Mouse (Mus musculus): Measurements from ENCODE around the gene Amz2. TPM values are rescaled to one million over a fixed set of nuclear protein-coding genes. Genes with fewer than 3 reads are reported as not detected.

Gene Amz2
- 10 to 100 TPM; 60.4 to 60.6 TPM for total RNA-seq (2021)

DNA sequence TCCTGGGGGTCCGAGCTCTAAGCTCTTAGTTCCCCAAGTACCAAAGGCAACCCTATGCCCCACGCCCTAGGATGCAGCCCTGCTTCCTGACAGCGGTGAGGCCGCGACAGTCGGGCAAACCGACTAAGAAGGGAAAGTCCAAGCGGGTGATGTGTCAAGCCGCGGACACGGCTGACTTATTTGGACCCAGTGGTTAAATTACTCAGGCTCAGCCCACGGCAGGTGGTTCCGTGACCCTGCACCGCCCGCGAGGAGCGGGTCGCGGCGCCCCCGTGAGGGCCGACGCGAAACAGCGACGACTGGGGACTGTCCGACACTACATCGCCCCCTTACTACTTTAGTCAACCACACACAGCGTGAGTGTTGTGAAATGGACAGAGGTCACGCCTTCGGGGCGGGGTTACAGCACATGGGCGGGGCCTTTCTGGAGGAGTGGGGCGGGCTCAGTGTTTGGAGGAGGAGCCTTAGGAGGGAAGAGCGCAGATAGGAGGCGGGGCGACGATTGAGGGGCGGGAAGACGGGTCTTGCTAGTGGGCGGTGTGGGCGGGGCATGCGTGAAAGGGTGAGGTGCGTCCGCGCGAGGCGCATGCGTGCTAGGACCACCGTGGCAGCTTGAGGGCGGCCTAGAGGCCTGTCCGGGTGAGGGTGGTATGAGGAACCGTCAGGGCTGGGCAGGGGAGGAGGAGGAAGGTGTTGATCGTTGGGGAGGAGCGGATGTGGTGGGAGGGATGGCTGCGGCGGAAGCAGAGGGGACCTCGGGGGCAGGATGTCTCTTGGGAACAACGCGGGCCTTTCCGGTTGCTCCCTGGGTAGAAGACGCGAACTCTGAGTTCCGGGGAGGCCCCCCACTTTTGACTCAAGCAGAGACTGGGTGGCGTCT, at the start of gene Amz2:
Gene Amz2 (plus strand): TSS at position 555 of the 880 bp plus-strand sequence.
- DNase-seq = peak; percentile 98

- no peak for DNase-seq
Measured at GRCm38 (mm10) chr11:109376484-109377143, 49.1 kb upstream of the Amz2 start.

GRCm38 (mm10) chr11:109377477-109377876, 48.3 kb upstream of the Amz2 start:
- DNase-seq = no peak

DNA sequence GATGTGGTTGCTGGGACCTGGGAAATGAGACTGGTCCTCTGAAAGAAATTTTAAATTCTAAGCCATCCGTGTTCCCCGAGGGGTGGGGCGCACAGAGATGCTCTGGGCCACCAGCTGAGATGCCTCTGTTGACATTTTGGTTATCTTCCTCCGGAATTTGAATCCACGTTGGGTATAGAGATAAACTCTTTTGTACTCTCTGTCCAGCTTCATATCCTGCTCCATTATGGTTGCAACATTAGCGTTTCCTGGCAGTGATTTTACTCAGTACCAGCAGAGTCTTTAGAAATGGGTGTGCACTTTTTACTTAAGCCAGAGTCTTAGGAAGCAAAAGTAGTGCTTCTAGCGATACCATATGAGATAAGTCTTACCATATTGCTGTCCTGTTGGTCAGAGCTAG, 47.7 kb upstream of the Amz2 start:
- no peak for DNase-seq

DNA sequence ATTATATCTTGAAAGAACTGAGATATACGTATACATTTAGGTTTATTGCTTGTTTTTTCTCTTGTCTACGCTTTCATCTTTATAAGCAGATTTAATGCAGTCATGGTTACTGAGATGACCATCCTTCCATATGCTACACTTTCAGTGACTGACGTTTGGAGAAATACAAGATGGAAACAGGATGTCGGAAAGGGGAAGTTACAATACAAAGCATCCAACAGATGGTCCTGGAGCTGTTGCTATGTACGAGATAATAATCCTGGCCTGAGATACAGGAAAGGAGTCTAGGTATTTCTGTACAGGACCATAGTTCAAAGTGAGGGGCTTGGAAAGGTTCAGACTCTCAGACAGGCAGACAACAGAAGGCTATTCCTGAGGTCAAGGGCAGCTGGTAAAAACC, 45.1 kb upstream of the Amz2 start:
- DNase-seq = no peak

DNA sequence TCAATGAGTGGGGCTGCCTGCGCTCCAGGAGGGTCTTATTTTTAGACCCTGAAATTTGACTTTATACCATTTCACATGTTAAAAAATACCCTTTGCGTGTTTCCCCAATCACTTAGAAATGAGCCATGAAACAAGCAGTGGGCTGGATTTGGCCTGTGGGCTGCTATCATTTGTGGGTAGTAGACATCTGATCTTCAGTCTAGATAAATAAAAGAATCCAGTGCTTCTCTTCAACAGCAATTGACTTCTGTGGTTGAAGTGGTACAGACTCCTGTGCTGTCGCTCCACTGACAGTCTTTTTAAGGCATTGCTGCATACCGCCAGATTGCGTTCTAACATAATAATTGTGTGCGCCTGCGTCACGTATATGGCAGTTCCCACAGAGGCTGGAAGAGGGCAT, 40.5 kb upstream of the Amz2 start:
- no peak for DNase-seq

GRCm38 (mm10) chr11:109389046-109389445, 36.7 kb upstream of the Amz2 start:
- no peak for DNase-seq

DNA sequence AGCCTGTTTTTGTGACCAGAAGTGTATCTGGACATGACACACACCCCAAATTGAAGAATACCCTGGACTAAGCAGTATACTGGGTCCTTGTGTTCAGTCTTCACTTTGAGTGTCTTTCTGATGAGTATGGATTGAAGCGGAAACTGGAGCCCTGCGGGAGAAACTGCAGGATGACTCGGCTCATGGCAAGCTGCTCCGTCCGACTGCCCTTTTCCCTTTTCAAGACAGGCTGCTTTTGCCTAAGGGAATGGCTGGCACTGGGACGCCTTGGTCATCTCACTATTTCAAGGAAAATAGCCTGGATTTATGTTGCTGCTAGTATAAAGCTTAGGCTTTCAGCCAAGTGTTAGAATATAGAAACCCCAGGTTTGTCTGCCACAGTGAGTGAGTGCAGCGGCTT, 34.5 kb upstream of the Amz2 start:
- no peak for DNase-seq

DNA sequence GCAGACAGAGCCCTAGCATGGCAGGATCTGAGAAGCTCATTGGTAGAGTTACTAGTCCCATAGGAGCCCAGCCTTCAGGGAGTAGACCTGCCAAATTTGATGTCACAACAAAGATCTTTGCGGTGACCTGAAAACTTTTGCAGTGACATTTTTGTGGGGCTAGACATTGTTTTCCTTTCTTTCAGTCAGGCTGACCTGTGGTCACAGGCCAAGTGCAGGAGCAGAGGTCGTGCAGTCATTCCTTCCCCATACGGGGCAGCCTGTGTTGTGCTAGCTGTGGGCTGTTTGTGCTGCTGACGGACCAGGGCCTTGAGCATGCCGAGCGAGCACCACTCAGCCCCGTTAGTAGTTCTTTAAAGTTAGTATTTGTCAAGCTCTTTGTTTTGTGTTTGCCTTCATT, 34.0 kb upstream of the Amz2 start:
- no peak for DNase-seq

DNA sequence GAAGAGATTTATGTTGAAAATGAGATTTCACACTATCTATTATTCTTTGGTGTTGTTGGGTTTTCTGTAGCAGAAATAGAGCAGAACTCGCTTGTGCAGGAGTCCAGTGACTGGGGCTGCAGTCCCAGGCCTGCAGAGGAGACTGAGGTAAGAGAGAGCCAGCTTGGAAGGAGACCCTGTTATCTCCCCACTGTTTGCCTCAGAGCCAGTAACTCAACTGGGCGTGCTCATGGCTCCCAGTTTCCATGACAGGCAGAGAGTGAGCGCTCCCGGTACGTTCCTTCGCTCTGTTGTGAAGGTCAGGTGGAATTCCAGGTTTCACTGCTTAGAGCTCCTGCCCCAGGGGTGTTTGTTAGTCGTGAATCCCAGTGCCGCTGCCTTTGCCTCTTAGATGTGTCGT, 33.1 kb upstream of the Amz2 start:
- DNase-seq = no peak

- DNase-seq = no peak
Measured at GRCm38 (mm10) chr11:109394758-109395157, 31.0 kb upstream of the Amz2 start.

GRCm38 (mm10) chr11:109395291-109395690, 30.5 kb upstream of the Amz2 start:
- no peak for DNase-seq

DNA sequence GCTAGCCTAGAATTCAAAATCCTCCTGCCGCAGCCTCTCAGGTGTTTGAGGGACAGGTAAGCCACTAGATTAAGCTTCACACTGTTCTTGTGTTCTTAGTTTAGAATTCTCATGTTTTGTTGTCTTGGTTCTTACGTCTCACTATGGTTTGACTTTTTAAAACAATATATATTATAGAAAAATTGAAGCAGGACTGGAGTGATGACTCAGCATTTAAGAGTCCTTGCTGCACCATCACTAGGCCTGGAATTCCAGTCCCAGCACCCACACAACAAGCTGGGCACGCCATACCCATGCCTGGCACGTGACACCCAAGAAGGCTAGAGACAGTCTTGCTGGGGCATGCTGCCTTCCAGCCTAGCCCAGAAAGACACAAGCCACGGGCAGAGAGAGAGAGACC, 19.3 kb upstream of the Amz2 start:
- DNase-seq = no peak

- no peak for DNase-seq
Measured at GRCm38 (mm10) chr11:109410197-109410980, 15.4 kb upstream of the Amz2 start.

DNA sequence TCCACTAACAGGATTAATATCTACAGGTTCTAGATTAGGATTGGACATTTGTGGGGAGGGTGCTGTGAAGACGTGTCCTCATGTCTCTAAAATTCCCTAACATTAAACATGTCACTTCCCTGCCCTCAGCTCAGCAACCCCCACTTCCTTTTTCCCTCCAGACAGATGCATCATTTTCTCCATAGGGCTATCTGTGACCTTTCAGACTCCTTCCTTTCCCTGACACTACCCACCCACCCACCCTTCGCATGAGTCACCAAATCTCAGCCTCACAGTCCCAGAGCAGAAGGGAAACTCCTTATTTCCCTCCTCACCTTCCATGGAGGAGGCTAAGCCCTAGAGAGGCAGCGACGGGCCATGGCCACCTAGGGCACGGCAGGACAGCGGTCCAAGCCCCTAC, 12.1 kb upstream of the Amz2 start, which contains the start of gene 9930022D16Rik:
Gene 9930022D16Rik (plus strand): TSS at position 301 of the 400 bp plus-strand sequence.
- no peak for DNase-seq

GRCm38 (mm10) chr11:109414802-109415201, 10.9 kb upstream of the Amz2 start:
- DNase-seq = no peak

DNA sequence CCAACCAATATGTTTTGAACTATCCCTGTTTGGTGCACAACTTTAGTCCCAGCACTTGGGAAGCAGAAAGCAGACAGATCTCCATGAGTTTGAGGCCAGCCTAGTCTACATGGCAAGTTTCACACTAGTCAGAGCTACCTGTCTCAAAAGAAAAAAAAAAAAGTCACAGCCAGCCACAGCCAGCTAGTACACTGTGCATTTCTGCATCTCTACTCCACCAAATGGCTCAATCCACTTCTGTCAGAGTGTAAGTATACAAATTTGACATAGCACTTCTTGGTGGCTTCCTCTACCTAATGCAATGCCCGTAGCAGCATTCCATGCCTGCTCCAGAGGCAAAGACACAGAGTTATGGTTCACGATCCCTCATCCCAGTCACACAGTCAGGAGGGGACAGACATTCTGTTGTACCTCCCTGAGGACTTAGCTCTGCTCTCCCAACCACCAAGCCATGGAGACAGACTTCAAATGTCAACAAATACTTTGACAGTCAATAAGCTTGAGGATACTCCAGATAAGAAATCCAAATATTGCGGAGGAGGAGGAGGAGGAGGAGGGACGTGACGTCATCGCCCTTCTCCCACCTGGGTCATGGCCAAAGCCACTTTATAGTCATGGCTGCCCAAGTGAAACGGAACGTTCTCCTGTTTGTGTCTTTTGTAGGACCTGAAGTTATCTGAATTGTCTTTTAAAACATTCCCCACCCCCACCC, 8.9 kb upstream of the Amz2 start:
- DNase-seq = no peak

GRCm38 (mm10) chr11:109417472-109418040, 8.2 kb upstream of the Amz2 start:
- DNase-seq = no peak

DNA sequence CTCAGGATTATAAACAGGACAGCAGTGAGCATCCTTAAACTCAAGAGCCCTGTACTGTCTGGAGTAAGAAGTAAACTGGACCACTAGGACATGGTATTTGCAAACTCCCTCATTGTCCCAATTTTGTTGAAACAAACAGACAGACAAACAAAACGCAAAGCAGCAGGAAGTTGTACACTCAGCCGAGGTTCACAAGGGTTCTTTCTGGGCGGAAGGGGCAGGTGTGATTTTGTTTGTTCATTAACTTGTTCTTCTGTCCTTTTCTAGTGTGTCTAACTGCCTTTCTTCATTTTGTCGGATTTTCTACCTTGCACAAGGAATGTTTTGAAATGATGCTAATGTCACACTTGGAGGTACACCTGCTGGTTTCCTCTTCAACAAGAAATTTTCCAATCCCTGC, 6.3 kb upstream of the Amz2 start:
- no peak for DNase-seq

- no peak for DNase-seq
Measured at GRCm38 (mm10) chr11:109419961-109420566, 5.7 kb upstream of the Amz2 start.

DNA sequence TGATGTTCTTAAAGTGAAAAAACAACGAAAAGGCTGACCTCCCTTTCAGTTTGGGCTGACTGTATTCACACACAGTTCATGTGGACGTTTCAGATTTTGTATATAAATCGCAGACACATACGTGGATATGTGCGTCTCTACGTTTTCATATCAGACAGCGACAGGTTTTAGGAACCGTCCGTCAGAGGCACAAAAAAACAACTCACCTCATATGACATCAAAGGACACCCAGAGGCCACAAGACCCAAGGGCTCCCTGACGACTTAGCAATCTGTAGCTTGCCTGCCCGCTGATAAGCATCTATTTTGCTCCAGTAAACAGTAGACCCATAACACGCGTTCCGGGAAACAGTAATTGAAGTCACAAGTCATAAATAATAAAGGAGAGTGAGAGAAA, 5.2 kb upstream of the Amz2 start:
- DNase-seq = no peak

DNA sequence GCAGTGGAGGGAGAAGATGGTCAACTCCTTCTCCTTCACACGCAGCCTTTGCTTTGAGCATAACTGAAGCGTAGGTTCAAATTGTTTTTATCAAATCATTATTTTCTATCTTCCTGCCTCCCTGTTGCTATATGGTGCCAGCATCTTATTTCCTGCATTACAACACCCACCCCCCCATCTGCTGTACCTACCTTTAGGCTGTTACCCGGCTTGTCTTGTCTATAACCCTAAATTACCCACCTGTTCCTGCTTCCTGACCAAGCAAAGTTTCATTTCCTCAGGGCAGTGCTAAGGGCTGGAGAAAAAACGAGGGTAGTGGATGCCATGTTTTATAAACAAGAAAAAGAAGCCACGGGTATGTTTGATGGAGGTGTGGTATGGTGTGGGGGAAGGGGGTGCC, 4.5 kb upstream of the Amz2 start:
- no peak for DNase-seq
